Mouse (Mus musculus) CH12.LX (cell line): Measurements from ENCODE around the gene Ptprg. TPM values are rescaled to one million over a fixed set of nuclear protein-coding genes. Genes with fewer than 3 reads are reported as not detected.

Source experiments
- DNase-seq: peaks from one replicate; pipeline ENCODE4 v3.0.0-alpha.2; 2013; ENCODE audit errors: extremely low read depth
- H3K27ac ChIP-seq: 2 replicates; pipeline ENCODE4 v1.5.1; 2012; ENCODE audit warnings: low read depth, mild to moderate bottlenecking, control low read depth, moderate library complexity; ENCODE audit not compliant: insufficient read depth
- H3K27me3 ChIP-seq: replicated peaks from 2 replicates; pipeline ENCODE3; 2012; ENCODE audit warnings: inconsistent platforms
- H3K36me3 ChIP-seq, 2 experiments: replicated peaks in 1 of 2; 2 replicates each; pipeline versions ENCODE3 to v1.6.1; 2012; ENCODE audit warnings: inconsistent platforms in 1 of 2, low read length in 1 of 2, mild to moderate bottlenecking in 1 of 2, mixed read lengths in 1 of 2, moderate library complexity in 1 of 2; ENCODE audit not compliant: control insufficient read depth in 1 of 2, insufficient read depth in 1 of 2
- H3K4me1 ChIP-seq, 2 experiments: 2 replicates each; pipeline ENCODE4 v1.6.1; 2012; ENCODE audit warnings: inconsistent platforms in 1 of 2, moderate library complexity in 1 of 2; ENCODE audit not compliant: insufficient read depth in 2 of 2, control insufficient read depth in 1 of 2
- H3K4me2 ChIP-seq: 2 replicates; pipeline ENCODE4 v1.6.1; 2012; ENCODE audit warnings: low read depth, mild to moderate bottlenecking, control low read depth; ENCODE audit not compliant: poor library complexity, insufficient read depth, severe bottlenecking
- H3K4me3 ChIP-seq, 3 experiments: fragments of 150-350 bp in 1 of 3; sonication (generic) in 1 of 3; replicated peaks in 1 of 3; 2 replicates each; pipeline versions ENCODE3 to v1.5.1; 2011 to 2012; ENCODE audit warnings: low read depth in 2 of 3, low read length in 2 of 3, mild to moderate bottlenecking in 2 of 3, moderate library complexity in 2 of 3, control low read depth in 1 of 3, improper control_type of control experiment in 1 of 3, inconsistent platforms in 1 of 3, mixed read lengths in 1 of 3; ENCODE audit not compliant: poor library complexity in 1 of 3
- H3K79me2 ChIP-seq: replicated peaks from 2 replicates; pipeline ENCODE4 v1.6.1; 2012; ENCODE audit warnings: mild to moderate bottlenecking, moderate library complexity; ENCODE audit not compliant: control insufficient read depth, poor library complexity, insufficient read depth, severe bottlenecking; ENCODE audit errors: extremely low read depth
- H3K9ac ChIP-seq: 2 replicates; pipeline ENCODE4 v1.6.1; 2012; ENCODE audit warnings: low read depth, mild to moderate bottlenecking, control low read depth, moderate library complexity; ENCODE audit not compliant: insufficient read depth
- H3K9me3 ChIP-seq: replicated peaks from 2 replicates; pipeline ENCODE3; 2012; ENCODE audit warnings: low read length, inconsistent platforms, mixed read lengths
- BHLHE40 ChIP-seq: IDR thresholded peaks from 2 replicates; pipeline ENCODE4 v1.6.1; 2011; ENCODE audit warnings: mild to moderate bottlenecking, low read depth, low read length, improper control_type of control experiment
- CHD1 ChIP-seq: IDR thresholded peaks from 2 replicates; pipeline ENCODE4 v1.6.1; 2012; ENCODE audit warnings: low read depth, low read length, improper control_type of control experiment, inconsistent platforms
- CTCF ChIP-seq, 2 experiments: IDR thresholded peaks in 1 of 2; conservative IDR thresholded peaks in 1 of 2; 2 replicates each; pipeline ENCODE4 v1.5.1; 2011 to 2012; ENCODE audit warnings: low read depth in 2 of 2, low read length in 2 of 2, improper control_type of control experiment in 1 of 2, inconsistent platforms in 1 of 2, mild to moderate bottlenecking in 1 of 2, moderate library complexity in 1 of 2
- E2F4 ChIP-seq: IDR thresholded peaks from 2 replicates; pipeline ENCODE4 v1.6.1; 2011; ENCODE audit warnings: low read depth, low read length, improper control_type of control experiment; ENCODE audit not compliant: insufficient replicate concordance
- ELF1 ChIP-seq: IDR thresholded peaks from 2 replicates; pipeline ENCODE4 v1.6.1; 2014; ENCODE audit warnings: low read depth, mild to moderate bottlenecking, inconsistent platforms, low read length, improper control_type of control experiment
- ETS1 ChIP-seq: conservative IDR thresholded peaks from 2 replicates; pipeline ENCODE4 v1.6.1; 2012; ENCODE audit warnings: low read depth, mild to moderate bottlenecking, inconsistent platforms, low read length, improper control_type of control experiment, moderate library complexity
- GABPA ChIP-seq: IDR thresholded peaks from 2 replicates; pipeline ENCODE4 v1.6.1; 2012; ENCODE audit warnings: low read depth, low read length, improper control_type of control experiment, inconsistent platforms; ENCODE audit not compliant: insufficient replicate concordance
- JUN ChIP-seq: IDR thresholded peaks from 2 replicates; pipeline ENCODE4 v1.6.1; 2011; ENCODE audit warnings: low read depth, mild to moderate bottlenecking, low read length, improper control_type of control experiment, moderate library complexity; ENCODE audit not compliant: insufficient read depth
- JUND ChIP-seq: conservative IDR thresholded peaks from 2 replicates; pipeline ENCODE4 v1.6.1; 2011; ENCODE audit warnings: low read depth, low read length, improper control_type of control experiment
- MXI1 ChIP-seq: IDR thresholded peaks from 2 replicates; pipeline ENCODE4 v1.6.1; 2011; ENCODE audit warnings: mild to moderate bottlenecking, low read depth, low read length, improper control_type of control experiment
- NRF1 ChIP-seq: IDR thresholded peaks from 2 replicates; pipeline ENCODE4 v1.6.1; 2014; ENCODE audit warnings: low read depth, mild to moderate bottlenecking, inconsistent platforms, low read length, improper control_type of control experiment, moderate library complexity
- POLR2A ChIP-seq: IDR thresholded peaks from 2 replicates; pipeline ENCODE4 v1.6.1; 2011; ENCODE audit warnings: low read depth, mild to moderate bottlenecking, improper control_type of control experiment, low read length
- RCOR1 ChIP-seq: conservative IDR thresholded peaks from 2 replicates; pipeline ENCODE4 v1.6.1; 2012; ENCODE audit warnings: low read depth, mild to moderate bottlenecking, inconsistent platforms, low read length, improper control_type of control experiment
- SMC3 ChIP-seq: IDR thresholded peaks from 2 replicates; pipeline ENCODE4 v1.6.1; 2011; ENCODE audit warnings: low read depth, low read length, improper control_type of control experiment
- TBP ChIP-seq: conservative IDR thresholded peaks from 2 replicates; pipeline ENCODE4 v1.6.1; 2011; ENCODE audit warnings: low read depth, low read length, improper control_type of control experiment
- UBTF ChIP-seq: IDR thresholded peaks from 2 replicates; pipeline ENCODE4 v1.6.1; 2012; ENCODE audit warnings: low read depth, mild to moderate bottlenecking, inconsistent platforms, low read length, improper control_type of control experiment, moderate library complexity
- USF1 ChIP-seq: IDR thresholded peaks from 2 replicates; pipeline ENCODE4 v1.6.1; 2014; ENCODE audit warnings: low read depth, mild to moderate bottlenecking, inconsistent platforms, low read length, improper control_type of control experiment
- USF2 ChIP-seq: conservative IDR thresholded peaks from 2 replicates; pipeline ENCODE4 v1.6.1; 2011; ENCODE audit warnings: low read depth, low read length, improper control_type of control experiment
- ZC3H11A ChIP-seq: IDR thresholded peaks from 2 replicates; pipeline ENCODE4 v1.6.1; 2012; ENCODE audit warnings: low read depth, mild to moderate bottlenecking, inconsistent platforms, low read length, improper control_type of control experiment
- ZMIZ1 ChIP-seq: IDR thresholded peaks from 2 replicates; pipeline ENCODE4 v1.6.1; 2012; ENCODE audit warnings: low read depth, mild to moderate bottlenecking, inconsistent platforms, low read length, improper control_type of control experiment
- dilution Hi-C: fragments of 300-500 bp; cut with MboI; formaldehyde crosslinking; loops from 2 replicates; pipeline ENCODE4 v1.14.3; 2020; ENCODE audit warnings: low sequenced_read_pairs; ENCODE audit not compliant: extremely low pct_unique_long_range_greater_than_20kb, extremely low pct_ligation_motif_present
- in situ Hi-C: fragments of 300-500 bp; cut with MboI; formaldehyde crosslinking; loops from 3 replicates; pipeline ENCODE4 v1.14.3; 2019; ENCODE audit warnings: low sequenced_read_pairs, low pct_ligation_motif_present, low pct_unique_long_range_greater_than_20kb, mixed read lengths
- polyA plus RNA-seq: library from polyadenylated mRNA; unstranded; fragments of >175 nt; gene quantifications from 2 replicates; pipeline ENCODE4 v1.2.1, GENCODE M21; 2012; ENCODE audit warnings: low read depth; ENCODE audit not compliant: insufficient read length
- total RNA-seq, 2 experiments: library from RNA; depleted of rRNA; stranded (reverse); fragments of 300-350 nt in 1 of 2; fragments of >200 nt in 1 of 2; gene quantifications; 2 replicates each; pipeline ENCODE4 v1.2.3; 2012 to 2014

Gene Ptprg
- total and polyA plus RNA-seq, 3 experiments: 0.08 TPM; not detected in 2

- Histone ChIP-seq H3K36me3 (no peaks in the 10 kb centered on the region), H3K4me3 (no peak overlapping the region), H3K27me3 (no peaks in the 10 kb centered on the region), H3K9me3 (no peaks in the 10 kb centered on the region), H3K4me1 (peaks cover 0 to 4% of the 10 kb centered on the region in 2 experiments; a peak in 1 of 4 replicates), H3K9ac (no peak overlapping the region), H3K4me2 (no peak overlapping the region), H3K27ac (no peak overlapping the region), H3K79me2 (no peaks in the 10 kb centered on the region)
- no peak for DNase-seq
- in situ Hi-C loops (no loop called here), dilution Hi-C loops (no loop called here)
- no peak for TF ChIP-seq CTCF (conservative IDR thresholded peaks at IDR 0.05 in 1 of 2, IDR thresholded peaks at IDR 0.05 in 1 of 2; ENCODE audit: low read depth in 2 of 2, low read length in 2 of 2)
- no peak for TF ChIP-seq ELF1
- no peak for TF ChIP-seq JUN
- no peak for TF ChIP-seq ZC3H11A
- TF ChIP-seq POLR2A: no peak
- no peak for TF ChIP-seq RCOR1
- no peak for TF ChIP-seq TBP
- no peak for TF ChIP-seq ETS1
- TF ChIP-seq GABPA: no peak
- no peak for TF ChIP-seq USF1
- TF ChIP-seq BHLHE40: no peak
- TF ChIP-seq MXI1: no peak
- no peak for TF ChIP-seq JUND
- TF ChIP-seq USF2: no peak
- no peak for TF ChIP-seq CHD1
- TF ChIP-seq SMC3: no peak
- TF ChIP-seq NRF1: no peak
Observed at GRCm38 (mm10) chr14:12203081-12203480, 649.7 kb downstream of the Ptprg start.

GRCm38 (mm10) chr14:12206138-12206537 lies 652.8 kb downstream of the Ptprg start:
- no peak overlapping the region for H3K4me2 ChIP-seq
- no peaks in the 10 kb centered on the region for H3K36me3 ChIP-seq
- dilution Hi-C loops (no loop called here), in situ Hi-C loops (no loop called here)
- no peak overlapping the region for H3K9ac ChIP-seq
- TF ChIP-seq ZMIZ1: no peak
- no peak for TF ChIP-seq E2F4
- TF ChIP-seq UBTF: no peak
- H3K79me2 ChIP-seq: no peaks in the 10 kb centered on the region
- H3K4me3 ChIP-seq: no peak overlapping the region
- no peaks in the 10 kb centered on the region for H3K9me3 ChIP-seq
- DNase-seq: no peak
- H3K4me1 ChIP-seq: peaks cover 0 to 10% of the 10 kb centered on the region in 2 experiments; a peak in 2 of 4 replicates
- H3K27me3 ChIP-seq: no peaks in the 10 kb centered on the region
- no peak overlapping the region for H3K27ac ChIP-seq
